Mouse (Mus musculus) kidney, postnatal 0 days (tissue): ENCODE results near the gene Car7. TPM values are rescaled to one million over a fixed set of nuclear protein-coding genes. Genes with fewer than 3 reads are reported as not detected.

Experiments
- ATAC-seq: fragments of 200-750 bp; cut with Nextera tagmentation; replicated peaks from 2 replicates; pipeline ENCODE4 v1.8.0; 2017; ENCODE audit warnings: low read depth, moderate number of reproducible peaks, moderate TSS enrichment, moderate library complexity; ENCODE audit not compliant: low FRiP score
- DNase-seq: peaks from one replicate; pipeline ENCODE4 v3.0.0-alpha.2; 2016; ENCODE audit warnings: low spot score
- H3K27ac ChIP-seq: fragments of 300-500 bp; sonication (generic); 2 replicates; pipeline ENCODE4 v1.5.1; 2014; ENCODE audit warnings: mild to moderate bottlenecking
- H3K27me3 ChIP-seq: fragments of 300-500 bp; sonication (generic); 2 replicates; pipeline ENCODE4 v1.6.1; 2014; ENCODE audit warnings: low read length, mixed read lengths; ENCODE audit not compliant: insufficient read depth
- H3K36me3 ChIP-seq: fragments of 300-500 bp; sonication (generic); 2 replicates; pipeline ENCODE4 v1.6.1; 2014; ENCODE audit warnings: low read length, mixed read lengths; ENCODE audit not compliant: insufficient read depth
- H3K4me1 ChIP-seq: fragments of 300-500 bp; sonication (generic); replicated peaks from 2 replicates; pipeline ENCODE4 v1.6.1; 2014; ENCODE audit warnings: antibody characterized with exemption, low read length, mixed read lengths; ENCODE audit not compliant: insufficient read depth
- H3K4me2 ChIP-seq: fragments of 300-500 bp; sonication (generic); 2 replicates; pipeline ENCODE4 v1.6.1; 2014; ENCODE audit warnings: mild to moderate bottlenecking, low read length, moderate library complexity, mixed read lengths
- H3K4me3 ChIP-seq: fragments of 300-500 bp; sonication (generic); replicated peaks from 2 replicates; pipeline ENCODE4 v1.5.1; 2014; ENCODE audit warnings: low read depth, low read length
- H3K9ac ChIP-seq: fragments of 300-500 bp; sonication (generic); 2 replicates; pipeline ENCODE4 v1.6.1; 2014; ENCODE audit warnings: low read depth, low read length
- H3K9me3 ChIP-seq: fragments of 300-500 bp; sonication (generic); replicated peaks from 2 replicates; pipeline ENCODE4 v1.6.1; 2016; ENCODE audit warnings: low read length, inconsistent platforms, mixed read lengths
- CTCF ChIP-seq: IDR thresholded peaks from 2 replicates; pipeline ENCODE4 v1.5.1; 2016; ENCODE audit warnings: antibody characterized with exemption, low read depth, mild to moderate bottlenecking, moderate library complexity
- WGBS: fragments of 180-500 bp; shearing (Covaris S2); extraction: QIAGEN DNeasy Blood & Tissue Kit; methylation state at CpG from one replicate; pipeline ENCODE4 v1.1.7; 2014; 5-methylcytosine and 5-hydroxymethylcytosine counted together
- polyA plus RNA-seq: library from polyadenylated mRNA; unstranded; fragments of >200 nt; fragmentation: Nextera tagmentation; extraction: Ambion mirVana; gene quantifications from 2 replicates; pipeline ENCODE4 v1.2.1, GENCODE M21; 2015

The Car7 gene
- 5.2 and 5.8 TPM in 2 replicates for polyA plus RNA-seq

GRCm38 (mm10) chr8:104533971-104534778 is at the start of gene Car7, which contains the start of gene Nae1:
TSS of gene Car7 (plus strand) at chr8:104534689.
TSS of gene Nae1 (minus strand) at chr8:104534637.
- Histone ChIP-seq H3K9ac (peak within 1 kb of the TSS; percentile 94), H3K4me3 (peak within 1 kb of the TSS; percentile 96), H3K4me2 (peak within 1 kb of the TSS; percentile 76), H3K27me3 (no peaks in the 10 kb centered on the region), H3K9me3 (no peaks in the 10 kb centered on the region), H3K4me1 (peaks cover 6% of the 10 kb centered on the region), H3K36me3 (peaks cover 10% of the 10 kb centered on the region; the same call in 1 of the 2 replicates), H3K27ac (peak within 1 kb of the TSS; percentile 91)
- ATAC-seq: peak; percentile 89
- DNase-seq: peak; percentile 93
- peak; percentile 98 for TF ChIP-seq CTCF
- WGBS: under 1% methylated on average over 69 of the region's 70 CpGs

- DNase-seq: peak; percentile 45
- Histone ChIP-seq H3K4me2 (peak within 1 kb of the TSS; percentile 100), H3K9ac (peak within 1 kb of the TSS; percentile 71), H3K27me3 (no peaks in the 10 kb centered on the region), H3K36me3 (peaks cover 18% of the 10 kb centered on the region; the same call in 1 of the 2 replicates), H3K27ac (peak within 1 kb of the TSS; percentile 72), H3K4me3 (peak within 1 kb of the TSS; percentile 56), H3K4me1 (no peaks in the 10 kb centered on the region; the same call in 1 of the 2 replicates), H3K9me3 (no peaks in the 10 kb centered on the region)
- peak; percentile 11; the same call in 1 of the 2 replicates for TF ChIP-seq CTCF
- 1% methylated on average over 62 of the region's 64 CpGs for WGBS
- ATAC-seq: peak; percentile 91
These were observed 25.2 kb upstream of the Car7 start, which contains the start of gene Terb1 for GRCm38 (mm10) chr8:104509061-104510006. TSS of gene Terb1 (minus strand) at chr8:104509910.

GRCm38 (mm10) chr8:104510134-104510533 is 24.4 kb upstream of the Car7 start:
- Histone ChIP-seq H3K4me1 (no peaks in the 10 kb centered on the region; the same call in 1 of the 2 replicates), H3K27me3 (no peaks in the 10 kb centered on the region), H3K4me2 (no peak overlapping the region; the same call in 1 of the 2 replicates), H3K4me3 (no peak overlapping the region), H3K36me3 (peaks cover 20% of the 10 kb centered on the region; the same call in 1 of the 2 replicates), H3K27ac (no peak overlapping the region), H3K9me3 (no peaks in the 10 kb centered on the region), H3K9ac (no peak overlapping the region)
- WGBS: 78% methylated on average over 3 of the region's 3 CpGs
- ATAC-seq (no peak), DNase-seq (no peak)
- no peak for TF ChIP-seq CTCF

GRCm38 (mm10) chr8:104517872-104518271 is 16.6 kb upstream of the Car7 start:
- DNase-seq: no peak
- H3K27me3 ChIP-seq: no peaks in the 10 kb centered on the region
- H3K4me3 ChIP-seq: no peak overlapping the region
- H3K9ac ChIP-seq: no peak overlapping the region
- no peaks in the 10 kb centered on the region for H3K9me3 ChIP-seq
- H3K27ac ChIP-seq: no peak overlapping the region
- peaks cover 39% of the 10 kb centered on the region for H3K36me3 ChIP-seq
- no peak for TF ChIP-seq CTCF
- no peak for ATAC-seq
- WGBS: 88% methylated on average over 5 of the region's 5 CpGs
- H3K4me2 ChIP-seq: no peak overlapping the region
- no peaks in the 10 kb centered on the region for H3K4me1 ChIP-seq

- ATAC-seq: no peak
- no peak for TF ChIP-seq CTCF
- DNase-seq: no peak
- Histone ChIP-seq H3K27me3 (no peaks in the 10 kb centered on the region), H3K27ac (no peak overlapping the region), H3K9me3 (no peaks in the 10 kb centered on the region), H3K4me2 (no peak overlapping the region), H3K9ac (no peak overlapping the region), H3K36me3 (peaks cover 24% of the 10 kb centered on the region), H3K4me1 (peaks cover 3% of the 10 kb centered on the region; the same call in 1 of the 2 replicates), H3K4me3 (no peak overlapping the region)
- WGBS: 94% methylated on average over 6 of the region's 6 CpGs
These were observed 4.8 kb upstream of the Car7 start for GRCm38 (mm10) chr8:104529671-104530070.

- Histone ChIP-seq H3K4me3 (peak overlapping the region; percentile 96), H3K27me3 (no peaks in the 10 kb centered on the region), H3K9me3 (no peaks in the 10 kb centered on the region), H3K36me3 (peaks cover 11% of the 10 kb centered on the region), H3K27ac (peak overlapping the region; percentile 91), H3K4me1 (peaks cover 6% of the 10 kb centered on the region), H3K4me2 (peak overlapping the region; percentile 76), H3K9ac (peak overlapping the region; percentile 94)
- no peak for ATAC-seq
- WGBS: 19% methylated on average over 7 of the region's 7 CpGs
- no peak for TF ChIP-seq CTCF
- no peak for DNase-seq
These were observed 938 bp upstream of the Car7 start for GRCm38 (mm10) chr8:104533551-104533950.
